Mouse (Mus musculus): ENCODE measurements around the gene Ccr10.
"Not testable (repeated sequence)": the region's sequence is repeated elsewhere in the genome, so short reads cannot be mapped to it uniquely, and the experiment has no call there.

Ccr10 gene

DNA sequence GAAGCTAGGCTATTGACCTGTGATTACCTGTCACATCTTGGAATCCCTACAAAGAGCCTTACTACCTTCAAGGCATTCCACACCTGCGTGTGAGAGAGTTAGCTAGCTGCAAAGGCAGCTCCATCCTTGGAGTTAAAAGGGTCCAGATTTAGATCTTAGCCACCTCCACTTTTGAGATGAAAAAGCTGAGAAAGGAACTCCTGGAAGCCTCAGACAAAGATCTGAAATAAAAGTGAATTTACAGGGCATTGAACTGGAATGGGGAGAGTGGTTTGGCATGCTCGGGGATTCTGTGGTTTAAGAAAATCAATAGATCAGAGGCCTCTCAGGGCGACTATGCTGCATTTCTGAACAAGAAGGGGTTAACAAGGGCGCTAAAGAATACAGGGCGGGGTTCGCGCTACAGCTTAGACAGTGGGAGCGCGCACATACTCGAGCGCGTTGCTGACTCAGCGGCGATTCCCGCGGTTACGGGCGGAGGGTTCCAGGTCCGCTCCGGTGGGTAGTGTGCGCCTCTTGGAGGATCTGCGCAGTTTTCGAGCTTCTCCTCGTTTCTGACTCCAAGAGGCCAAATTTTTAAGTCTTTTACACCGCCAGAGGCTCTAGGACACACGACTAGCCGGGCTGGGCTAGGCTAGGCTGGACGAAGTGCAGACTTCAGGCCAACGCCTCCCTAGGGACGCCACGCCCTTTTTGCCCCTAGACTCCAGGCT lies 3.4 kb downstream of the Ccr10 start:
- peak; percentile 67 for DNase-seq (ENCODE audit: low spot score)

DNA sequence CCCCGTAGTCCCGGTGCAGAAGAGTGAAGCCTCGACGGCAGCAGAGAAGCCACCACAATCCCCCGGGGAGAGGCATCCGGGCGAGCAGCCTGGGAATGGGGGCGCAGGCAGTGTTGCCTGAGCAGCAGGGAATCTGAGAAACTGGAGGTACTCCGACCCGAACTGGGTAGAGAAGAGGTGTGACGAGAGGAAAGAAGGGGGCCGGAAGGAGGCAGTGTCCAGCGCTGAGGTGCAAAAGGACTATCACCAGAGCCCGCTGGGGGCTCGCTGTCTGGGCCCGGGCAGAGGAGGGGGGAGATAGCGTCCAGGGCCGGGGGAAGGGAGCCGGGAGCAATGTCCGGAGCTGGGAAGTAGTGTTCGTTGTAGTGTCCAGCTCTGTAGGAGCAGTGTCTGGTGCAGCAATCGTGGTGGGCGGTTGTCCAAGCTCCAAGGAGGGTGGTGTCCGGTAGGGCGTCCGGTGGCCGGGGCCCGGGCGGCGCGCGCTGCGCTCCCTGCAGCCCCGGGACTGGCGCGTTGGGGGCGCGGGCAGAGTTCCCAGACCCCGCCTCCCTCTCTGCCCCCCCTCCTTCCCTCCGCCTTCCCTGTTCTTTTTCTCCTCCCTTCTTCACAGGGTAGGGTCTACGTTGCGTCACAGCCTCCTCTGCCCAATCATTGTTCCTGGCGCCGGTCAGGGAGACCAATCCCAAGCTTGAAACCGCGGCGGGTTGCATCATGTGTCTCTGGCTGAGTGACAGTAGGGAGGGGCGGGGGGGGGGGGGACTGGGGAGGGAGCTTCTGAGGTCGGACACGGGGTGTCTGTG lies 4.2 kb downstream of the Ccr10 start, which contains the start of gene Plekhh3:
Gene Plekhh3, minus strand, starts transcription at position 541 of the 800 bp plus-strand sequence.
- DNase-seq (ENCODE audit: low spot score) = peak; percentile 97

DNA sequence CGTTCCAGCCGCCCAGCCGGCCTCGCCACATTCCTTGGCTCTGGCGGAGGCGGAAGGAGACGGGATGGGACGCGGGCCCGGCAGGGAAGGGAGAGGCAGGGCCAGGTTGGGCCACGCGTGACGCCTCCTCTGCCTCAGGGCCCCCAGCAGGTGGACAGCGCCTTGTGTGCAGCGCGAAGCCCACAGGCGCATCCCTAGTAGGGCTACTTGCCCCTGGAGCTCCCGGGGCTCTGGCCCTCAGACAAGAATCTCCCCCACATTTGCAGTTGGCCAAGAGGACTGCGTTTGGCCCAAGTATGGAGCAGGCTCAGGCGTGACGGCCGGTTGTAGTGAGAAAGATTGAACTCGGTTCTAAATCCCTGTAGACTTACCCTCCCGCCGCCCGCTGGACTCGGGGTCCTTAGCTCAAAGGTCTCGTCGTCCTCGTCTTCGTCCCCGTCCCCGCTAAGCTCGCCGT lies 4.9 kb downstream of the Ccr10 start, which contains the start of gene Cntnap1:
Gene Cntnap1, plus strand, starts transcription at position 170 of the 457 bp plus-strand sequence.
- peak; percentile 62 for DNase-seq (ENCODE audit: low spot score)

DNA sequence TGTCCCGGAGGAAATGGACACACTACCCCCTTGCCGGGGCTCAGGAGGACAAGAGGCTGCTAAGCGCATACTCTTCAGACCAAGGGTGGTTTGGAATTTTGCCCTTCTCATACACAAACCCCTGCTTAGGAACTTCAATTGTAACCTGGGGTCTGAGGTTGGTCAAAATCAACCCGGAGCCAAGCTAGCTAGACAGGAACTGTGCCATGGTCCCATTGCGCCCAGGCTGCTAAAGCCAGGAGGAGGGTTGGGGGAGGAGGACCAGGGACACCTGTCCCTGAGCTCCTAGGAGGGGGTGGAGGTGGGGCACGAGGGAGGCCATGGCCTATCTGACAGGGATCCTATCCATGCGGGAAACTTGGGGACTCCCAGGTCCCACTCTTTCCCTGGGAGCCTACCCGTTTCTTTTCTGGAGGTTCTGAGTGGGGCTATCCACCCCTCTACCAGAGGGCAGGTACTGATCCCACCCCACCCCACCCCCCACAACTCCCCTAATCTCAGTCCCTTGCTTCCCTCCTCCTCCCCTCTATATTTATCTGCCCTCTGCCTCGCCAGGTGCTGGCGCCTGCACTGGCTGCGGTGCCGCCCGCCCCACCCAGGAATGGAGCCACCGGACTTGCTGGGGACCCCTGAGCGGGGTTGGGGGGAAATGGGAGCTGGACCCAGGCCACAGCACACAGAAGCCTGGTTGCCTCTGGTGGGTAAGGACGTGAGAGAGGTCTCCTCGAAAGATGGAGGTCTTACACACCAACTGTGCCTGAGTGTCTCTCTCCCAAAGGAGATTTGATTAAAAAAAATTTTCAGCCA lies 5.7 kb downstream of the Ccr10 start:
- no peak for DNase-seq (ENCODE audit: low spot score)

DNA sequence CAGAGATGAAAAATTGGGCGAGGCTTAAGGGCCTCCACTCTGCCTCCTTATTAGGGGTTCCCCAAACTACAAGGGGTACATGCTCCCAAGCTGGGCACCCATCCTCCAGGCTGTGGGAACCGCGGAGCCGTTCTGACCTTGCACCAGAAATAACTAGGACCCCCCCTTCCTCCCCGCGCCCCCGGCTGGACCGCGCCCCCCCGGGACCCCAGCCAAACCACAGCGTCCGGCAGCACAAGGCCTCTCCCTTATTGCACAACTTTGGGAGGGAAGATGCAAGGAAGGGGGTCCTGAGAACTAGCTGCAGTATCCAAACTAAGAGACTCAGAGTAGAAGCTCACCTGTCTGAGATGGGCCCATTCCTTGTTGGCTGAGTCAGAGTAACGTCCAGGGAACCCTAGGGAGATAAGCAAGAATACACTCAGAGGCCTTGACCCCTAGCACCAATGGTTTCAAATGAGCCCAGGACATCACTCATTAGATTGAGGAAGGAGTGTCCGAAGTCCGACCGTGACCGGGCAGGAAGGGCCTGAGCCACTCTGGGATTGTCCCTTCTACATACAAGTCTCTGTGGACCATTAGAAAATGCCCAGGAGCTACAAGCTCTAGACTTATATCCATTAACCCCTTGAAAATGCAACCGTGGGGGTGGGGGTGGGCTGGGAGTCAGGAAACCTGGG lies 6.8 kb downstream of the Ccr10 start:
- DNase-seq (ENCODE audit: low spot score) = peak; percentile 73

DNA sequence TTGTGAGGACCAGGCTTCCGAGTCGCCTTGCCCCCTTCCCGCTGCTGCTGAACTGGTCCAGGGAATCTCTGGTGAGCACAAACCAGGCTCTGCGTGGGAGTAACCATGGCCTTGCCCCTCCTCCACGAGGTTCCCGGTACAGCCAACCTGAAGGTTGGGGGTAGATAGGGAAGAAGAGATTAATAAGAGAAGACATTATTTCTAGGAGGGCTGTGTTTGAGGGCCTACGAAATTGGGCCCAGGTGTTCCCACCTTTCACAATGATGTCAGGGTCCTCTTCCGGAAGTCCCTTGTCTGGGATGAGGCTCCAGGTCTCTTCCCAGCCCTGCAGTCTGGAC lies 7.3 kb downstream of the Ccr10 start:
- no peak for DNase-seq (ENCODE audit: low spot score)

DNA sequence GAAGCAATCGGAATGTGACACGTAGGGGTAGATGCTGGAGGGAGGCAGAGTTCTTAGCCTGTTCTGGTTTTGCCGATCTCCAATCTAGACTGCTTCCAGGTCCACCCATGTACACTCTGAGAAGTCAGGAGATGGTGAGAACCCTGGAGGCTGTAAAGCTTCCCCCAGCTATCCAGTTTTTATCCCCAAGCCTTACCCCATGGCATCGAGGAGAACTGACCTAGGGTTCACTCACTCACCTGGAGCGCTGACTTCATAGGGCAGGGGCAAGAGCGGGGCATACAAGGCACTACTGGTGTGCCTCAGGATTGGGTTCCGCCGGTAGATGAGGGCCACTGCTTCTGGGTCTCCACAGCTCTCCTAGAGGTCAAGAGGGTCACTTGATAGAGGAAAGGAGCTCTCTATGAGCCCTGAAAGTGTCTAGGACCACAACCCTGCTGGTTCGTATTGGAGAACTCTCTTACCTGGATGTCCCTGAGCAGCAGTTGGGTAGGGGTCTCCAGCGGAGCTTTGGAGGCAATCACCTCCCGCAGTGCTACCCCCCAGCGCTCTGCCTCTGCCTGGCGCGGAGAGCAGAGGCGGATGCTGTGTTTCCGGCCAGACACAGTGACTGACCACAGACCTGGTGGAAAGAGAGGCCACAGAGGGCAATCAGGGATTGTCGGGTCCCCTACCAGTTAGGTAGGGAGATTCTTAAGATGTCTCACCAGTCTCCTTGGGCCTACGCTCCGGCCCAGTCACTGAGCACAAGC lies 7.9 kb downstream of the Ccr10 start:
- DNase-seq (ENCODE audit: low spot score) = no peak

DNA sequence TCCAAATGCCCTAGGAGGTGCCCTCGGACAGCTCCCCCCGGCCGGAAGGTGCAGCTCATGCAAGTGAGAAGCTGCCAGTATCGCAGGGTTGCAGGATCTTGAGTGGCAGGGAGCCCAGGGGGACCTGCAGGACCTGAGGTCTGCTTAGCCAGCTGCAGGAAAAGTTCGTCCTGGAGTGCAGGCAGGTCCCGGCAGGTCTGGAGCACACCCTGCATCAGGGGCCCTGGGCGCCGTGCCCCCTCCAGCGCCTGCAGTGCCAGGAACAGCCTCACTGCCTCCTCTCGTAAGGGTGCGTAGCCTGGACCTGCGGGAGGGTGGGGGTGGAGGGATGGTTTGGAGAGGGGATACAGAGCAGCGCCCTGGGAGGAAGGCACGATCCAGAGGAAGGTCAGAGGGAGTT lies 8.9 kb downstream of the Ccr10 start:
- DNase-seq (ENCODE audit: low spot score) = no peak

DNA sequence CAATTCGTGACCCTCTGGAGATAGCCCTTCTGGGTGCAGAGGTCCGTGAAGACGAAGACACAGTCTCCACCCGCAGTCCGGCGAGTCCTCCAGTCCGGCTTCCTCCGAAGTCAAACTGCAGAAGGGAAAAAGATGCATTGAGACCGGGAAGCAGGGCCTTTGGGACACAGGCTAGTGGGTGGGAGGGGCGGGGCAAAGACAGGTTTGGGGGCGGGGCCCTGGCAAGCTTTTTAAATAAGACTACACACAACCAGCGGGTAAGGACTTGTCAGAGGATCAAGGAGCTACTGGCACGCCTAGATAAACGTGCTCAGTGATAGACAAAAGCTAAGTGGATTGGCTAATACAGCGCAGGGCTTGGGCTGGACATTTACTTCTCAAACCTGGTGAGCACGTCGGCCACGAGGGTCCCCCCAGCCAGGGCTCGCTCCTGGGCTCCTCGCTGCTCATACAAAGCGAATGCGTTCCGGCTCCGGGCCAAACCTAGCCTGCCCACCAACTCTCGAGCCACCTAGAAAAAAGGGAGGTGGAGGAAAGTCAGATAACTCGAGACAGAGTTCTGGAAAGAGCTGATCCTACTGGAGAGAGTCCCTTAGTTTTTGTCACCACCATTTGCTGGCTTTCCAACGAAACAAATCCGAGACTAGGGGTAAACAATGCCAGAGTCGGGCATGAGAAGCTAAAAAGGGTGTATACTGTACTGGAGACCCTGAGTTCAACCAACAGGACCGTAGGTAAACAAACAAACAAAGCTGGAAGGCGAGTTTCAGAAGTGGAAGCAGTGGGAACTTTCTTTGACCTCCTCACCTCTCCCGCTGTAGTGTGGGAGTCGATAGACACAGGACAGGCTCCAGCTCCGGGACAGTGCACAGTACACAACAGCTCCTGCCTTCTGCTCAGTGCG lies 10.3 kb downstream of the Ccr10 start:
- DNase-seq (ENCODE audit: low spot score) = no peak

DNA sequence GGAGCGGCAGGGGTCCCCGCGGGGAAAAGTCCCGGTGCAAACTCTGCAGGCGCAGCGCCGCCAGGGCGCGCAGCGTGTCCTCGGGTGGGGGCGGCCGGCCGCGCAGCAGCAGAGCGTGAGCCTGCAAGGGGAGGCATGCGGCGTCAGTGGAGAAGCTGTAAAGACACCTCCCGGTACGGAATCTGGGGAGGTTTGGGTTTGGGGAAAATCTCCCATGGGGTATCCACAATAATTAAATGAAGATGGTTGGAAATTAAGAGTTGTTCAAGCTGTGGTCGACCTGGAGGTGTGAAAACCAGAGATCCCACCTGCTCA lies 10.9 kb downstream of the Ccr10 start:
- DNase-seq (ENCODE audit: low spot score) = no peak

DNA sequence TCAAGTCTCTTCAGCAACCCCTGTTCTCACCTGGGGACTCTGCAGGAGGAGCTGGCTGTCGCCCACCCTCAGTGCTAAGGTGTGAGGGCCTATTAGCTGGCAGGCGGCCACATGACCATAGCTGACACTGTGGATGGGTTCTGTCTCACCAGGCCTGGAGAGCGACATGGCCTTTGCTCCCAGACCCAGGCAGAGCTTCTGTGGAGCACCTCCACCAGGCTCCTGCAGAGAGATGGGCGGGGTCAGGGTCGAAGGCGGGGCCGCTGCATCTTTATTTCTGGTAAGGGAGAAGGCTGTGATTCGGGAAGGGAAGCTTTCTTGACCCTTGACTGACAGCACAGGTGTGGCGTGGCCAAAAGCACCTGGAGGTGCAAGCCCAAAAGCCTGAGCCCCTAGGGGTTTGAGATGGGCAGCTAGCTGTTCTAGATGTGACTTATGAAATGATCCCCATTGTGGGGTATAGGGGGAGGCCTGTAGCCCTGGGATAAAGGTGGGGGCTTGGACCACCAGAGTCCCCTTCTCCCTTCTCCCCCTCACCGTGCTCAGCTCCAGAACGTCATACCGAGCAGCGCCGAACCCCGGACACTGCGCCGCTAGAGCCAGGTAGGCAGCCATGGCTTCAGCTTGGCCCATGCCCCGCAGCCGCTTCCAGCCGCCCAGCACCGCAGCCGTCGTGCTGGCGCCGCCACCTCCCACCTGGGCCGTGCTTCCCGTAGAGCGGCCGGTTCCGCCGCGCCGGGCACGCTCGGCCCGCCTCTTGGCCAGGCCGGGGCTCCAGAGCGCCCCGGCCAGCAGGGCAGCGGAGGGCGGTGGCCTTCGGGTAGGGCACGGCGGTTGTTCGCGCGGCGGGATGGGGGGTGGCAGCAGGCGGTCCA lies 11.5 kb downstream of the Ccr10 start:
- DNase-seq (ENCODE audit: low spot score) = no peak

DNA sequence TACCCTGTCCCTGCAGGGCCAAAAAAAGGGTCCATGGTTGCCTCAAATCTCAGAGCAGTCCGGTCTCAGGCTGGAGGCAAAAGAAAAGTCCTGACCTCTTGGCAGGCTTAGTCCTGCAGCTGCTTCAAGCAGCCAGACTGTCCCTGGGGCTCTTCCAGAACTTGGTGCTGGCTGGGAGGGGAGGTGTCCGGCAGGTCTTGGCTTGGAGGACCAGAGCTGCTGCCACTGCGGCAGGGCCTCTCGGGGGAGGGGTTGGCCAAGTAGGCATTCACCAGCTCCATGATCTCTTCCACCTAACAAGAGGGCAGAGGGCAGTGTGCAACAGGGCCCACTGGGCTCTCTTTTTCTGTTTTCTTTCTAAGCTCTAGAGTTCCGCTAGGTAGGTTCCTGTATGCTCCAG lies 12.5 kb downstream of the Ccr10 start:
- peak; percentile 78 for DNase-seq (ENCODE audit: low spot score)

DNA sequence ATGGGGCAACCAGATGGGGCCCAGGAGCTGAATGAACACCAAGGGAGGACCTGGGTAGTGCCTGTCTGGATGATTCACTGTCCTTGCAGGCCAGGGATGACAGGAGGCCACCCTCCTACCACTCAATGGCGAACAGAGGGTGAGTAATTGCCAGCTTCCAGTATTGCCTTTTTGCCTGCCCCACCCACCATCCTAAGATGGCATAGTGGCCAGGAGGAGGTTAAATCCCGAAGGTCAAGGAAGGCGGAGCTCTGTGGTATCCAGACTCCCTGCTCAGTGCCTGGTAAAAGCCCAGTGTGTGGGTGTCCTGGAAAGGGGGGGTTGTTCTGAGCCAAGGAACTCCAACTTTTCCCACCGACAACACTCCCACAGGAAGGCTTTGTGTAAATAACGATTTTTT lies 12.9 kb downstream of the Ccr10 start:
- DNase-seq (ENCODE audit: low spot score) = no peak

DNA sequence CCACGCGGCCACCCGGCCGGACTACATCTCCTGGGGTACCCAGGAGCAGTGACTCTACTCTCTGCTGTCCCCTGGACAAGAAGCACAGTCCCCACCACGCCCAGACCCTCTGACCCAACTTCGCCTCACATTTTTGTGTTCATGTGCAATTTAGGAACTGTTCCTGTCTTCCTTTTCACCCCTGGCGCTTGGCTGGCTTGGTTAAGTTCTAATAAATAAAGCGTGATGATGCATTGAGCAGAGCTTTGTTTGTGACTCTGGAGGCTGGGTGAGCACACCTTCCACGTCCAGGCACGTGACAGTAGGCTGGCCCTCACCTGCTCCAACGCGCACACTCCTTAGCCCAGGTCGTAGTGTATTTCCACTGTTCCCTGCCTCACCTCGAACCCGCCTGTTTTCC lies 13.7 kb downstream of the Ccr10 start:
- no peak for DNase-seq (ENCODE audit: low spot score)

DNA sequence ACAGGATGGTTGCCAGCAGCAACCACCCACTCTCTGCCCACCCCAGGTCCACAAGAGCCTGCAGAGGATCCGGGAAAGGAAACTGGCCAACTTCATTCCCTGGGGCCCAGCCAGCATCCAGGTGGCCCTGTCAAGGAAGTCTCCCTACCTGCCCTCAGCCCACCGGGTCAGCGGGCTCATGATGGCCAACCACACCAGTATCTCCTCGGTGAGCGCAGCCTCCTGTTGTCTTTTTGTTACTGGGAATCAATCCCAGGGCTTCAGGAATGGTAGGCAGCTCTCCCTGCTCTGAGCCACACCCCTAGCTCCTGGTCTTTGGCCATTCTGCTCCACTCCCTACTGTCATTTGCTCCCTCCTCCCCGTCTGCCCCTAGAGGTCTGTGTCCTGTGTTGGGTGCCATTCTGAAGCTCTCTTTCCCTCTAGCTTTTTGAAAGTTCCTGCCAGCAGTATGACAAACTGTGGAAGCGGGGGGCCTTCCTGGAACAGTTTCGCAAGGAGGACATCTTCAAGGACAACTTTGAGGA lies 14.2 kb downstream of the Ccr10 start:
- DNase-seq (ENCODE audit: low spot score) = not testable (repeated sequence)

DNA sequence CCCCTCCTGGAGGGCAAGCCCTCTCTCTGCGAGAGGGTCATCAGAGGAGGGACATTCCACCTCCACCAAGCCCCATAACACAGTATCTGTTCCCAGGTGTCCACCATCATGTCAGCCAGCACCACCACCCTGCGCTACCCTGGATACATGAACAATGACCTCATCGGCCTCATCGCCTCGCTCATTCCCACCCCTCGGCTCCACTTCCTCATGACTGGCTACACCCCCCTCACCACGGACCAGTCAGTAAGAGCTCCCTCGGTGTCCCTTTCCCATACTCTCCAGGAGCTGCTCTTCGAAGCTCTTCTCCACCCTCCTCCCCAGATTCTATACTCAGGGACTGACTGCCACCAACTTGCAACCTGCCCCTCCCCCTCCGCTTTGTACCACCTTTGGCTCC lies 15.1 kb downstream of the Ccr10 start:
- not testable (repeated sequence) for DNase-seq (ENCODE audit: low spot score)

DNA sequence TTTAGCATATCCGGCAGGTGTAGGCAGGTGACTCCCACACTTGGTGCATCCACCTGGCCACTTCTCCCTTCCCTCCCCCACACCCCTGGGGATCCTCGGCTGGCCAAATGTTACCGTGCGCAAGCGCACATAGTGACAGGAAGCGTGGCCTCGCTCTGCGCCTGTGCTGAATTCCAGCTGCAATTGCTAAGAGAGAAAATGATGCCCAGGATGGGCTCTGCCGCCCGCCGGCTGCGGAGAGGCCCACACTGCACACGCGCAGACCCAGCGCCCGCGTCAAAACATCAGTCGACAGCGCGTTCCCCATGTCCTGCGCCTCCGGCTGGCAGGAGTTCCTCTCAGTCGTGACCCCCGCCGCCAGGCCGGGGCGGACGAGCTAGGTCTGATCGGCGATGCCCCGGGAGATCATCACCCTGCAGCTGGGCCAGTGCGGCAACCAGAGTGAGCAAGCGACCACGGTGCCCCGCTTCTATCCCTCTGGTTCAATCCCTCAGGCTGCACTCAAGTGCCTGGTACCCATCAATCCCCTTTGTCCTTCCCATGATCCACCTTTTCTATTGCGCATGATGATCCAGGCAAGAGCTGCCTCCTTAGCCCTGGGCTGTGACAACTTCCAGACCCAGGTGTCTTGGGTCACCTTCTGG lies 19.4 kb downstream of the Ccr10 start, which contains the start of gene Tubg2:
Gene Tubg2, plus strand, starts transcription at position 180 of the 644 bp plus-strand sequence.
- peak; percentile 39 for DNase-seq (ENCODE audit: low spot score)

DNA sequence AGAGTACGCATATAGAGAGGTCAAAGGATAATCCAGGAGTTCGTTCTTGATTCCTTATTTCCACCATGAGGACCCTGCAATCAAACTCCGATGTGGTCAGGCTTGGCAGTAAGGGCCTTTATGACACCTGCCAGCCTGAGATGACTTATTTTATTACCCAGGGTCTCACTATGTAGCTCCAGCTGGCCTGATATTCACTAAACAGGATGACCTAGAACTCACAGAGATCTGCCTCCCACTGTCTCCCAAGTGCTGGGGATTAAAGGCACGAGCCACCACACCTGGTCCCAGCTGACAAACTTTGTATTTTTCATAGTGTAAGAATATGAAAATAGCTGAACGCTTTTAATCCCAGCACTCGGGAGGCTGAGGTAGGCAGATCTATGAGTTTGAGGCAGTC lies 20.1 kb downstream of the Ccr10 start:
- no peak for DNase-seq (ENCODE audit: low spot score)

Data from ovary, adult 18-20 months (tissue).